Mouse (Mus musculus): ENCODE measurements around the gene Cacna1d.
A peak's percentile ranks its signal among the peaks of the same experiment; 100 is the strongest.

Cacna1d gene

GRCm38 (mm10) chr14:30196959-30197358, 294.3 kb downstream of the Cacna1d start:
- DNase-seq: no peak

GRCm38 (mm10) chr14:30196235-30196634, 295.0 kb downstream of the Cacna1d start:
- no peak for DNase-seq

- DNase-seq: no peak
These were observed 300.8 kb downstream of the Cacna1d start for GRCm38 (mm10) chr14:30190308-30190971.

- DNase-seq: no peak
These were observed 305.5 kb downstream of the Cacna1d start for GRCm38 (mm10) chr14:30185616-30186274.

- no peak for DNase-seq
These were observed 306.7 kb downstream of the Cacna1d start for GRCm38 (mm10) chr14:30184445-30185152.

- no peak for DNase-seq
These were observed 307.2 kb downstream of the Cacna1d start for GRCm38 (mm10) chr14:30184013-30184412.

GRCm38 (mm10) chr14:30182624-30183524, 308.4 kb downstream of the Cacna1d start:
- no peak for DNase-seq

- DNase-seq: no peak
These were observed 312.9 kb downstream of the Cacna1d start for GRCm38 (mm10) chr14:30178306-30178705.

- peak; percentile 49 for DNase-seq
These were observed 313.4 kb downstream of the Cacna1d start for GRCm38 (mm10) chr14:30177850-30178249.

- no peak for DNase-seq
These were observed 315.9 kb downstream of the Cacna1d start for GRCm38 (mm10) chr14:30175362-30175761.

GRCm38 (mm10) chr14:30172821-30173755, 318.2 kb downstream of the Cacna1d start:
- no peak for DNase-seq

GRCm38 (mm10) chr14:30171593-30171992, 319.7 kb downstream of the Cacna1d start:
- no peak for DNase-seq

GRCm38 (mm10) chr14:30171008-30171407, 320.2 kb downstream of the Cacna1d start:
- no peak for DNase-seq

- no peak for DNase-seq
These were observed 321.8 kb downstream of the Cacna1d start for GRCm38 (mm10) chr14:30169455-30169854.

GRCm38 (mm10) chr14:30168902-30169301, 322.4 kb downstream of the Cacna1d start:
- DNase-seq: no peak

- no peak for DNase-seq
These were observed 322.9 kb downstream of the Cacna1d start for GRCm38 (mm10) chr14:30168387-30168786.

GRCm38 (mm10) chr14:30167606-30168005, 323.6 kb downstream of the Cacna1d start:
- no peak for DNase-seq

- no peak for DNase-seq
These were observed 325.2 kb downstream of the Cacna1d start for GRCm38 (mm10) chr14:30166036-30166435.

GRCm38 (mm10) chr14:30163733-30164708, 327.2 kb downstream of the Cacna1d start:
- no peak for DNase-seq

GRCm38 (mm10) chr14:30147774-30148173, 343.5 kb downstream of the Cacna1d start:
- no peak for DNase-seq
